Mouse (Mus musculus) urinary bladder, postnatal 10 days (tissue): ENCODE data around the gene Klra9.
"Not testable (repeated sequence)": the region's sequence is repeated elsewhere in the genome, so short reads cannot be mapped to it uniquely, and the experiment has no call there.

Experiments
- DNase-seq: peaks from one replicate; pipeline ENCODE4 v3.0.0; 2022; ENCODE audit warnings: low spot score

Gene Klra9

DNA sequence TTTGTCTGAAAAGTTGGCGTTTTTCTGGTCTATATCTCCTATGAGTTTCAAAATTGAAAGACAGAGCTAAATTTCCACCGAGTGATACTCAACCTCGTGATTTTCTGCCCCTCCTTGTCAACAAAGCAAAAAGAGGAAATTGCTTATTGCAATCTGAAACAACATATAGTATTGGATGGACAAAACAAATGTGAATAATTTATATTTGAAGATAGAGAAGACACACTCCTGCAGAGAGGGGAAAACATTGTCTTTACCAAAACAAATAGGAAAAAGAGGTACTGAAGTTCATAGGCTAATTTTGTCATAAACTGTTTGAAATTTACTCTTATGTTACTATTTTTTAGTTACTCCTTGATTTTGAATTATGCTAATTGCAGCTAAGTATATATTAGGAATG is at the start of gene Klra9:
Gene Klra9, minus strand, starts transcription at position 101 of the 400 bp plus-strand sequence.
- DNase-seq: not testable (repeated sequence)

GRCm38 (mm10) chr6:130237536-130237935 is 44.6 kb upstream of the Klra9 start:
- DNase-seq: no peak

GRCm38 (mm10) chr6:130236635-130237034 is 43.7 kb upstream of the Klra9 start:
- DNase-seq: no peak

DNA sequence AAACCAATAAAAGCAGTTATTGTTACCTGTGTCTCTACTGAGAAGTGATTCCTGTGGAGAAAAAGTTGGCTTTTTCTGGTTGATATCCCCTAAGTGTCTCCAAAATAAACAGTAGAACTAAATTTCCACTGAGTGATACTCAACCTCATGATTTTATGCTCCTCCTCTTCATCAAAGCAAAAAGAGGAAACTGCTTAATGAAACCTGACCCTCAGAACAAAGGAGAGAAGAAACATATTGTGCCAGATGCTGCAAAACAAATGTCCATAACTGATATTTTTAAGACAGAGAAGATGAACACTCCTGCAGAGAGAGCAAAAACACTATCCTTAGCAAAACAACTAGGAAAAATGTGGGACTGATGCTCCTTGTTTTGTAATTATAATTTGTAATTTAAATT is 40.3 kb upstream of the Klra9 start, which contains the start of gene Klra7:
Gene Klra7, minus strand, starts transcription at position 101 of the 400 bp plus-strand sequence.
- DNase-seq: no peak

- not testable (repeated sequence) for DNase-seq
Measured at GRCm38 (mm10) chr6:130197453-130197852, 4.5 kb upstream of the Klra9 start.

- DNase-seq: not testable (repeated sequence)
Measured at GRCm38 (mm10) chr6:130129798-130130197, 63.1 kb downstream of the Klra9 start, which contains the start of gene Klra8. Klra8 (minus strand) TSS chr6:130129898.
